Mouse (Mus musculus) left cerebral cortex, adult 11 months (tissue): Measurements from ENCODE around the gene Zfp593.

Source experiments
- DNase-seq: peaks from one replicate; pipeline ENCODE4 v3.0.0; 2022; ENCODE audit warnings: low spot score

Zfp593 gene

DNA sequence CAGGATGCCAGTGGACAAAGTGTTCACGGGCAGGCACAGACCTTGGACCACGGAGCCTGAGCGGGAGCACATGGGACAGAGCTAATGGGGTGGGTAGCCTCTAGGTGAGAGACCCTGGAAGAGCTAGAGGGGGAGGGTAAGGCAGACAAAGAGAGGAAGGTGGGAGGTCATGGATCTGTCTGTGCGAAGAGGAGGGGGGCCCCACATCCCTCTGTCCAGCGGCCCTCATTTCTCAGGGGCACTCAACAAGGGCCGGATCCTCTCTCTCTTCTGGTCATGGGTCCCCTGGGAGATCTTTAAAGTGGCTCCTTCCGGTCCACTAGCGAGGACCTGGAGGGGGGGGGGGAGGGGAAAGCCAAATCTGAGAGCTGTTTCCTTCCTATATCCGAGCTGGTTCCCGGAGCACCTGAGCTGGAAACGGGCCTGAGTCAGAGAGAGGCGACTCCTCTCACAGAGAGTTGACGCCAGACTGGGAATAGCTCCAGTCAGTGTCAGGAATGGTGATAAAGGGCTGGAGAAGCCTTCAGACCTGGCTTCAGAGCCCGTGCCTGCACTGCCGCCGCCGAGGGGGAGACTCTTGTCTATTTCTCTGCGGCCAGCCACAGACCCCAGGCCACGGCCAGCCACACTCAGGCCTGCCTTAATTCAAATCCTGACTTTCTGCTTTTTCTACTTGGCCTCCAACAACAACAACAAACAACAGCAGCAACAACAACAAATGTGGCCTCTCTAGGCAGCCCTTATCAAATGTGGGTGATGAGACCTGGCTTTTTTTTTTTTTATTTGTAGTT, 11.2 kb upstream of the Zfp593 start:
- no peak for DNase-seq

DNA sequence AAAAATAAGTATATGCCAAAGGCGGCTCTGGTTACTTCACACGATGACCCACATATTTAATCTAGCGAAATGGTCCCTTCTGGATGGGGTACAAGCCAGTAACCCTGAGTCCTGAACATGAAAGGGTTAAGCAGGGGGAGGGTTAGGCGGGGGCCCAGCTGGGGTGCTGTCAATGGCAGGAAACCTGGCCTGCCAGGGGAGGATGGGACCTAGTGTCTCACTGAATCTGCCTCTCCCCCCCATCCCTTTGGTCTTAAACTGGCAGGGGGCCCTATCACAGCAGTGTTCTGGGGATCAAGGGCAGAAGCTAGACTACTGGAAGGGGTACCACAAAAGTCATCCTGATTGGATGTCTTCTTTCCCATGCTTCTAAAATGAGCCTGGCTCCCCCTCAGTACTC, 10.5 kb upstream of the Zfp593 start:
- DNase-seq: no peak

DNA sequence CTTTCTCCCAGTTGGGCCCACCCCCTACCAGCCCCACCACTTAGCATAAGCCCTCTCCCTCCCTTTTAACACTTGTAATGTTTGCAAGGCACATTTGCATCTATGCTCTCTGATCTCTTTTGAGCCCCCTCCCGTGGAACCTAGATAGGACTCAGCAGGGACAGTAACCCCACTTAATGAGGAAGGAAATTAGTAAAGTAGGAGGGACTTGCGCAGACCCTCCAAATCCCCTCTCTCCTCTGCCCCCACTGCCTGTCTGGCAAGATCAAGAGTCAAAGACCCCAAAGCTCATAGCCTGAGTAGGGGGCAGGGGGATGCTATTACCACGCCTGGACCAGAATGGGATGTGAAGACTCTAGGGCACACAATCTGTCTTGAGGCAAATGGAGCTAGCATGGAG, 9.4 kb upstream of the Zfp593 start:
- DNase-seq: no peak

DNA sequence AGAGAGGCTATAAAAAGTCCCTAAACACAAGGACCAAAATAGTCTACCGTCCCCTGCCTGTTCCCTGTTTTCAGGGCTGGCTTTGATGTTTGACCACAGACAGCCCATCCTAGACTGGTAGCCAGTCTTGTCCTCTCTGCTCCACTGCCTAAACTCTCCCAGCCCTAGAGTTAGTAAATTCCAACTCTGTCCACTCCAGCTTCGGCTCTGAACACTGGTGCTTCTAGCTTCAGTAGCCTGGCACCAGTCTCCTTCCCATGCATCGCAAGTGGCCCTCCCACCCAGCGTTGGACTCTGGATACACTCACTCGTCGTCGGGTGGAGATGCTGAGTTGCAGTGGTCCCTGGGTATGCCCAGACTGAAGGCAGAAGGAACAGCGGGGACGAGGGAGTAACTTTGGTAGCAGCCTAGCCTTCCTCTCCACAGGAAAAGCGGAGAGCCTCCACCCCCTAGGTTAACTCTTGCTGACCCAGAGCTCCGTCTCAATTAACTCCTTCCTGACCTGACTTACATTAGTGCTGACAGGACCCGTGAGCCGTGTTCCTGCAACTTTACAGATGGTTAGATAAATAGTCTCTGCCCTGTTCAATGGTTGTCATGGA, 8.4 kb upstream of the Zfp593 start, which contains the start of gene Grrp1:
Gene Grrp1 (minus strand): TSS at position 385 of the 603 bp plus-strand sequence.
- DNase-seq: no peak

GRCm38 (mm10) chr4:134252911-134253721, 7.7 kb upstream of the Zfp593 start:
- DNase-seq: no peak

GRCm38 (mm10) chr4:134252131-134252910, 6.9 kb upstream of the Zfp593 start:
- DNase-seq: no peak

DNA sequence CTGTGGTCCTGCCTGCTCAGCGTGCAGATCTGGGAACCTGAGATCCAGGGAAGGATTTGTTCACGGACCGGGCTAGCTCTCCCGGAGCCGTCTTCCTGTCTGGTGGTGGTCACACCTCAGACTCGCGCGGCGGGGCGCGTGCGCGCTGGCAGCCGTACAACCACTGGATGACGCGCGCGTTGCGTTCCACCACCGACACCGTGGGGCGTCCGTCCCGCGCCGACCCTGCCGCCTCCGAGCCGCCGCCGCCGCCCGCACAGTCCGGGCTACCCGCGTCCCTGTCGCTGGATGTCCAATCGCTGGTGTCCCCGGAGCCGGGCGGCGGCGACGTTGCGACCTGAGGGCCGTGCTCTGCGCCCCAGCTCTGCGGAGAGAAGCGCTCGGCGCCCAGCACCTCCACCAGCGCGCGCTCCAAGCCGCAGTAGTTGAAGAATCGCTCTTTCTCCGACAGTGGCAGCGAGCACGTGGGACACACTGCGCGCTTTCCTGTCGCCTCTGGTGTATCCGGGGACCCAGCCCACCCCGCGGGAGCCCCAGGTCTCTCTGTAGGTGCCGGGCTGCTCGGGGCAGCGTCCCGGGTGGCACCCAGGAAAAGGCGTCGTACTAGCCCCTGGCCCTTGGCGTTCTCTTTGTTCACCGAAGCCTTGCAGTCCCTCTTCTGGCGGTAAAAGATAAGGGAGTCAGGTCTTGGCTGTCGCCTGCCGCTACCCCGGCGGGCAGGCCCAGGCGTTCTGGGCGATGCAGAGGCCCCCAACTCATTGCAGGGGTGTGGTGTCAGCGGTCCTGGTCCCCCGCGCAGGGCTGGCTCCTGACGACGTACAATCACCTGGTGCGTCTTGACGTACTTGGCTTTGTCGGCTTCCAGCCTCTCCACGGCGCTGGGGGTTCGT, 6.1 kb upstream of the Zfp593 start:
- no peak for DNase-seq

DNA sequence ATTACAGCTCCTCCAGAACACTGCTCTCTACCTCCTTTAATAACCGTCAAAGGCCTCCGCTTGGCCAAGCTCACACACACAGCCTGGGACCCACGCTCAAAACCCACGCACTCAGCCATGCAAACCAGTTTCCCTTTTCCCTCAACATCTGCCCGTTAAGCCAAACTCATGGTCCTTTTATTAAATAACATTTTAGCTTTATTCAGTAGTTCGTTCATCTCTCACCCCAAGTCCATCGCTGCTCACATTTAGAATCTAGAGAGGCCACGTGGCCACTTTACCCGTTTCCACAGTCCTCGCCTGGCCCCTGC, 5.5 kb upstream of the Zfp593 start:
- DNase-seq: no peak

DNA sequence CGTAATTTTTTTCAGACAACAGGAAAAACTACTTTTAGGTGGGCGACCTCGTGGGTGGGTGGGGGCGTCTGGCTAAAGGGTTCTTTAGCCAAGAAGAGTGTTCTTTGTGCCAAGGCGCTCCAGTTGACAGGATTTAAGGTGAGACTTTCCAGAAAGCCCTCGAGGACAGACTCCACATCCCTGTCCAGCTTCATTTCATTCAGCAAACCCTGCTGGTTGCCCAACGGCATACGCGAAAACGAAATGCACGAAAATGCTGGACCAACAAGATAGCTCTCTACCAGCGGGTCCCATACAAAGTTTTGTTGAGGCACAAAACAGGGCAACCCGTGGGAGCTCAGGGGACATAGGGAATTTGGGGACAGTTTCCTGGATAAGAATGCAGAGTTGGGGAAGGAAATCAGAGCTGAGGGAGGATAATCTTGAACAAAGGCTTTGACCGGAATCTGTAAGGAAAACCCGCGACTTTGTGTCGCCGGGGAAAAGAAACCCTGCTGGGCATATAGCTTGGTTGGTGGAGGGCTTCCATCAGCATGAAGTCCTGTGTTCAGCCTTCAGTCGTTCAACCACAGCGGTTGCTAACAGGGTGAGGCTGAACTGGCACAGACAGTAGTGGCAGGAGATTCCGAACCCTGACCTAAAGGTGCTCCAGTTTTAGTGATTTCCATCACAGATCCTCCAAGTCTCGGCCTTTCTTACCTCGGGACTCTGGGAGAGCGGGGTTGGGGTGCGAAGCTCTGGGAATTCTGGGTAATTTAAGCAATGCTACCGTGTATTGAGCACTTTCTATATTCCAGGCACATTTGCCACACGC, 4.9 kb upstream of the Zfp593 start:
- DNase-seq: no peak

- no peak for DNase-seq
These were observed 4.3 kb upstream of the Zfp593 start for GRCm38 (mm10) chr4:134249651-134250050.

DNA sequence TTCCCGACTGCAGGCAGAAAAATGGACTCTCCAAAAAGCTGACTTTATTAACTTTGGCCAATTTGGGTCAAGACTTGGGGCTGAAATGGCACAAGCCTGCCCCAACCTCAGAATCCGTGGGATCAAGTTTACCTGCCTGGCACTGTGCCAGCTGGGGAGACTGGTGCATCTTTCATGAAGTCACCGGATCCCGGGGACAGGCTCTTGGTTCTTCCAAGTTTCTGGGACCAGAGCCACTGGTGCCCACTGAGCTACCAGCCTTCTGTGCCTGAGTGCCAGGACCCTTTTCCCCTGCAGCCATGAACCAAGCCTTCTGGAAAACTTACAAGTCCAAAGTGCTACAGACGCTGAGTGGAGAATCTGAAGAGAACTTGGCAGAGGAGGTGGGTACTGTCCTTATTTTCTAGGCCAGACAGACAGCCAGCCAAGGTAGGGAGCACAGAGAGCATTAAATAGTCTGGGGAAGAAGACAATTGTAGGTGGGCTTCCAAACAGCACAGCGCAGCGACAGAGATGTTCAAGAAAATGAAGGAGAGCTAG, 1.4 kb upstream of the Zfp593 start, which contains the start of gene Gm30191:
Gene Gm30191 (plus strand): TSS at position 217 of the 540 bp plus-strand sequence.
- no peak for DNase-seq

GRCm38 (mm10) chr4:134246256-134246655, 864 bp upstream of the Zfp593 start:
- DNase-seq: no peak

DNA sequence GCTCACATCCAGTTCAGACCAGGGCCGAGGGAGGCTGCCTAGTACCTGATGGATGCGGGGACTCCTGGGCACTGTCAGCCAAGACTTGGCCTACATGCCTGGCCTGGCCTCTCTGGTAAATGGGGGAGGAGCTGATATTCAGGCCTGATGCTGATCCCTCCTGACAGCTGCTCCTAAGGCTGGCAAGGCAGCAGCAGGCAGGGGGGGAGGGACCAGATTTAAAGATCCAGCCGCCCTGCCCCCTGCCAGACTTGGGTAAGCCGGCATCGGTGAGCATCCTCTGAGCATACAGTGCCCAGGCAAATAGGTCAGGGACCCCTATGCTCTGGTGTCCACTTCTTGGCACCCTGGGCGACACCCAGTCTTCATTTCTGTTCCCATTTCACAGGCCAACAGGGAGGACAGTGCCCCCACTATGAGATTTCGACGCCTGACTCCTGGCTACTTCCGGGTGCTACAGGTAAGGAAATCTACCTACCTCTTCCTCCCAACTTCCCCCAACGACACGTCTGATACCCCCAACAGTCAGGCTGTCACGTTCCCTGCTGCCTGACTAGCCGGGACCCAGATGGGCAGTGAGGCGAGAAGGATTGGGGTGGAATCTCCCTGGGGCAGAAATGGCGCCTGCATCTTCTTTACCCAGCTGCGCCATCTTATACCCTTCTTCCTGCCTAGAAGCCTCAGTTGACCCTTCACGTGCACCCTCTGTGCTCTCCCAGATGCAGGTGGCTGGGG, 1.7 kb downstream of the Zfp593 start, which contains the start of gene E130218I03Rik:
Gene E130218I03Rik (plus strand): TSS at position 147 of the 735 bp plus-strand sequence.
- DNase-seq: no peak

DNA sequence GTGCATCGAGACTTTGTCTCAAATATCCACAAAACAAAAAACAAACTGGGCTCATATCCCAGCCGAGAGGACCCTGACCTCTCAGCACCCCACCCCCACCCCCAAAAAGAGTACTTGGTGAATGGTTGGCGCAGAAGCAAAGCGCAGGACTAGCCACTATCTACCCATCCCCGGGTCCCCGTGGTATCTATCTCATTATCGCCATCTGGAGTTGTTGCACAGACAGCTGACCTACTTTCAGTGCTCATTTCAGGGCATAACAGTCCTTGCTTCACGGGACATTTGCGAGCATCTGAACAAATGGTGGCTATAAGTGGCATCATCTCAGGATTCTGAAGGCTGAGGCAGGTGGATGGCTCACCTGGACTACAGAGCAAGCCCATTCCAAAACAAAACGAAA, 6.7 kb downstream of the Zfp593 start:
- DNase-seq: no peak

DNA sequence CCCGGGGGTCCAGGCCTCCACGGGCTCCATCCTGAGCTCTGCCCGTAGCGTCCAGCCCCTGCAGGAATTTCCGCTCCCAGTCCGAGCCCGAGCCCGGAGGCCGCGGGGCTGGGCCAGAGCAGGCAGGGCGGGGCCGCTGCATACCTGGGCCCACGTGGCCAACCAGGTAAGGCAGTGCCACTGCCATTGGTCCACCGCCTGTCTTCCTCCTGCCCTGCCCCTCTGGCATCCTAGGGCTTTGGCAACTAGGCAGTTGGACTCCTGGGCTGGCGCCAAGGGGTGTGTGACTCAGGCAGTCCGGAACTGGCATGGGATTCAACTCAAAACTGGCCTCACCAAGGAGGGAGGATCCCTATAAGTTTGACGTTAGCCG, 7.1 kb downstream of the Zfp593 start, which contains the start of gene Cnksr1:
Gene Cnksr1 (minus strand): TSS at position 121 of the 373 bp plus-strand sequence.
- no peak for DNase-seq

DNA sequence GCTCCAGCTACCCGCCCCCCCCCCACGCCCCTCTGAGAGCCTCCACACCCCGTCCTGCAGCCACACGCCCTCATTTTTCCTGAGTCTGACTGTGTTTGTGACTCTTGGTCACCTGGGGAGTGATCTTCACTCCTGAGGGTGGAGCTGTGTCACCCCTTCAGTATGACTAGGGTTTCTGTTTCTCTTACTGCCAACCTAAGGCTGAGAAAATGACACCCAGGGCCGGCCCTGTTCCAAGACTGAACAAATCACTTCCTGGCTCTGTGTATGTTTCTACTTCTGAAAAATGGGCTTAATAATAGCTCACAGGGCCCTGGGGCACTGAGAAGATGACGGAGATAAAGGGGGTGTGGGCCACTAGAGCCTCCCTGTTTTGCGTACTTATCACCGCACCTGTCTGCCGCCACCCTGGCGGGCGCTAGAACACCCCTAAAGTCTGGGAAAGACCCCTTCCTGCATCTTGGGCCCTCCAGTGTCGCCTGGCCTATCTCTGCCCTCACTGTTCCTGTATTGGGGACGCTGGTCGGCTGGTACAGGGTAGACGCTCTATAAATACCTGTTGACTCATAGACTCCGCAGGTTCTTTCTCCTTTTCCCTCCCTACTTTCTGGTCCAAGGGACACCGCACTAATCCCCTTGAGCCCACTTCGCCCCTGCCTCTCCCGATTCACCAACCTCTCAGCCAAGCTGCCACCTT, 7.7 kb downstream of the Zfp593 start:
- no peak for DNase-seq

DNA sequence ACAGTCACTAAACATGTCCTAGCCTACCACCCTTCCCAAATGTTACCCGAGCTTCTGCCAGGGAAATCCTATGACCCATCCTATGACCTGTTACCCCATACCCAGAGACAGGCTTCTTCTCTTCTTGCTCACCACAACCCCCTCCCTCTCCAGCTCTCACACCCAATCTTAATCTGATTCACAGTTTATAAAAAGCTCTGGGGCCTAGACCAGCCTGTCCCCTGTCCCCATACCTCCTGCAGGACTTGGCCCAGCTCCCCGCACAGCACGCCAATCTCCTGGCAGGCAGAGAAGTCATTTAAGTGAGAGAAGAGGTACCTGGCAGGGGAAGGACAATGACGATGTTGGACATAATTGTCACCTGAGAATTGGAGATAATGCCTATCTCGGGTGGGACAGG, 10.5 kb downstream of the Zfp593 start:
- no peak for DNase-seq

DNA sequence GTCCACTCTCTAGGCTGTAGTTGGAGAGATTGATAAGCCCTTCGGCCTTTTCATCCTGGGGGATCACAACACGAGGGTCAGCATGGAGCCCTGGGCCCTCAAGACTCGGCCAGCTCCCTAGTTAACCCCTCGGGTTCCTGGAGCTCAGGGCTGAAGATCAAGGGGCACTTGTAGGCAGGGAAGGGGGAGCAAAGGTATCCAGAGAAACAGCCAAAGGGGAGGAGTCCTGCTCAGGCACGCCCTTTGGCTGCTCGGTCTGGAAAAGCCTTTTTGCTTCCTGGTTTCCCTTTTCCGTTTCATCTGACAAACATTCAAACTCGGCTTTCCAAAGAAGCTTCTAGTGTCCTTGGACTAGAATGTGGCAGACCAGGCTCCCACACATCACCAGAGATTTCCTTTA, 15.0 kb downstream of the Zfp593 start:
- no peak for DNase-seq
